Mouse (Mus musculus): ENCODE measurements around the gene Olfm3.
A peak's percentile ranks its signal among the peaks of the same experiment; 100 is the strongest.

Gene Olfm3

GRCm38 (mm10) chr3:114903924-114904438 lies at the start of gene Olfm3:
Gene Olfm3, plus strand, starts transcription at chr3:114904078.
- peak; percentile 26 to 41 for DNase-seq (ENCODE audit: low spot score in 2 of 2)

GRCm38 (mm10) chr3:114889764-114890163 lies 14.1 kb upstream of the Olfm3 start:
- no peak for DNase-seq (ENCODE audit: low spot score in 2 of 2)

- no peak for DNase-seq (ENCODE audit: low spot score in 2 of 2)
Measured at GRCm38 (mm10) chr3:114904633-114905423, 950 bp downstream of the Olfm3 start.

- no peak for DNase-seq (ENCODE audit: low spot score in 2 of 2)
Measured at GRCm38 (mm10) chr3:114907537-114907936, 3.7 kb downstream of the Olfm3 start.

GRCm38 (mm10) chr3:114908846-114909245 lies 5.0 kb downstream of the Olfm3 start:
- no peak for DNase-seq (ENCODE audit: low spot score in 2 of 2)

GRCm38 (mm10) chr3:114920102-114920501 lies 16.2 kb downstream of the Olfm3 start:
- DNase-seq (ENCODE audit: low spot score in 2 of 2) = no peak

DNA sequence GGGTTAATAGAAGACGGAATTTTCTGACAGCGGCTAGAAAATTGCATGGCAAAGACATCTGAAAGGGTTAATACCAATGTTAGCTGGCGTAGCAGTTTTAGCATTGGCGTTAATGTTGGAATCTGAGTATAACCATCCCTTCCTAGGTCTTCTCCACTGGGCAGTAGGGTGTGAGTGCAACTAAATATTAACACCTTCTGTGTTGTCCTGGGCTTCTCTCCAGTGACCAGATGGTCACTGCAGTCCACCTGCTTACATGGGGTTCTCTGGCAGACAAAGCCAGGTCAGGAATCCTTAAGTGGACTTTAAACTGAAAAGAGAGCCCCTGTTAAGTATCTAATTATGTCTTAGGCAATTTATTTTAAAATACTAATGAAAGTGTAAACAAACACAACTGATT lies 25.7 kb downstream of the Olfm3 start:
- DNase-seq (ENCODE audit: low spot score in 2 of 2) = no peak

DNA sequence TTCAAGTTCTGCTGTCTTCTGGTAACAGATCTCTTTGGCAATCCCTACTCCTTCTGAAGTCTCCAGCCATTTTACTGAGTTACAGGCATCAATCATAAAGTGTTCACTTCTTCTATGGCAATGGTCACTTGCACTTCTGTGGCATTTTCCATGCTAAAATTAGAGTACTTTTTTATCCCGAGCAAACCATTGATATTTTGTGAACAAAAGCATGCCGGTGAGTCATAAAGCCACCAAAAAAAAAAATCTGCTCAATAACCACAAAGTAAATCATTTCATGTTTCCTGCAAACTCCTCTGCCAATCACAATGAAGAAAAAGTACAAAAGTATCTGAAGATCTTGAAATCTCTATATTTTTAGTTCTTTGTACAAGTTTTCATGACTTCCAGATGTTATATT lies 26.5 kb downstream of the Olfm3 start:
- DNase-seq (ENCODE audit: low spot score in 2 of 2) = no peak

DNA sequence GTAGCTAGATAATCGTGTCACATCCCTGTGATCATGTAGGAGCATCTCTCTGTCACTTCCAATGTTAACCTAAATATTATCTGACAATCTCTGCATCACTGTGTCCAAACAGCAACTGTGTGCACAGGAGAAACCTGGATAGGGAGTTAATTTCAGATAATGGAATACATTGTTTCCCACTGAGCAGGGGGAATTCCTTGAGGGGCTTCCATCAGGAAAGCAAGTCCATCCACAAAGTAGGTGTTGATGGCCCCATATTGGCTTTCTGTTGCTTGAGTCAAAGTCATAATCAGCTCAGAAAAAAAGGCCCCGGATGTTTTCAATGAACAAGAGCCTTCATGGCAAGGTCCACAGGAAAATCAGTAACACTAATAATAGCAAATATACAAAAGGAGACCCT lies 26.9 kb downstream of the Olfm3 start:
- DNase-seq (ENCODE audit: low spot score in 2 of 2) = no peak

GRCm38 (mm10) chr3:114932881-114933280 lies 29.0 kb downstream of the Olfm3 start:
- DNase-seq (ENCODE audit: low spot score in 2 of 2) = no peak

DNA sequence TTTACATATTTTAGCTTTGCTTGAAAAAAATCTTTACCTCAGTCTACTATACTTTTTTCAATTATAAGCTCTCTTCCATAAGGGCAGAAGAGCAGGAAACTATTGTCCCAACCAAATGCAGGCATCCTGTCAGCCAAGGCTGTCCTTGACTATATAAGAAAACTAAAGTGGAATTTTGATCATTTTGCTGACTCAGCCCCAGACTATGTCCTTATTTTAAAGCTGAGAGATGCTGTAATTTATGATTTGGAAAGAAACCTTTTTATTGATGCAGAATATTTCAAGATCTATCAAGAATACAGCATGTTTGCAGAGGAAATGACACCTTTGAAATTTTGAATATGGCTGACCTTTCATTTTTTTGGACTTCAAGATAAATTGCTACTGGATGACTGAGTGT lies 51.0 kb downstream of the Olfm3 start:
- no peak for DNase-seq (ENCODE audit: low spot score in 2 of 2)

- no peak for DNase-seq (ENCODE audit: low spot score in 2 of 2)
Measured at GRCm38 (mm10) chr3:114959311-114959967, 55.6 kb downstream of the Olfm3 start.

- DNase-seq (ENCODE audit: low spot score in 2 of 2) = no peak
Measured at GRCm38 (mm10) chr3:114962316-114963083, 58.6 kb downstream of the Olfm3 start.

DNA sequence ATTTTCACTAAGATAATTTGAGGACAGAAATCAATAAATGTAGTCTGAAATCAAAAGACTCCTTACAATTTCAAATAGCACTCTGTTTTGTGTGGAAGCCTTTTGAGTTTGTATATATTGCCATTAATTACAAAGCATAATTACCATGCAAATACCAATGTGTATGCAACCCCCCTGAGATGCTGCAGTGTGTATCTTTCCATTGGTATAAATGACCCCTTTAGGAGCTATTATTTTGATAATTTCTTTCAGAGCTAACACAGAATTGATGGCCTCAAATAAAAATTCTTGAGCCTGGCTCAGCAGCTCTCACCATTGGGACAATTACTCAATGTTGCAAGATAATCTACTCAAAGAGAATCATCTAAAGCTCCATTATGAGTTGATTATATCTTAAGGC lies 67.3 kb downstream of the Olfm3 start:
- no peak for DNase-seq (ENCODE audit: low spot score in 2 of 2)

DNA sequence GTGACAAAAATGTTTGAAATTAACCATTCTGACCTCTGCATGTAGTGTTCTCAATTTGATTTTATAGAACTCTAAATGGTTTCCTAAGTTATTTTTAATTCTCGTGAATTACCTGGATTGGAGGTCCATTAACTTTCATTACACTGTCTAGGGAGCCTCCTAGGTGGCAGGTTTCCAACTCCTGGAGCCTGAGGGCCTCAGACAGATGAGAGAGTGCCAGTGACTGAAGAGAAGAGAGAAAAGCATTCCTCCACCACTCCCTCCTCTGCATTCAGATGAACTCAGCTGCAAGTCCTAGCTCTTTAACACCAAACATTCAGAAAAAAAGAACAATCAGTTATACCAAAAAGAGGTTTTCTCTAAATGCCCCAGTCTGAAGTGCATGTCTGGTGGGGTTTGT lies 68.6 kb downstream of the Olfm3 start:
- no peak for DNase-seq (ENCODE audit: low spot score in 2 of 2)

DNA sequence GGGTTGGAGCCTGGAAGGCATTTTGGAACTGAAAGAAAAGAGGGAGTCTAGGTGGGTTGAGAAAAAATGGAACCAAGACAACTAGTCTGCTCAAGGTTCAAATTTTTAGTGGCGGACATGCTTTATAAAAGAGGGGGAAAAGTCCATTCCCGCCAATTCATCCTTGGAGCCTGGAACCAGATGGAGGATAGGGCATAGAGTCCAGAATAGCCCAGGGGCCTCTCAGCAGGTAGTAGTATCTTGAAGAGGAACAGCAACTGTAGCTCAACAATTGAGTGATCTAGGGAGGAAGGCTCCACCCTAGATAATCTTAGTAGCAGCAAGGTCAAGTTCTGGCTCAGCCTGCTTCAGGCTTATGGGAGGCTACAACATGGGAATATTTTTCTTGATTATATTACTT lies 87.0 kb downstream of the Olfm3 start:
- DNase-seq (ENCODE audit: low spot score in 2 of 2) = no peak

DNA sequence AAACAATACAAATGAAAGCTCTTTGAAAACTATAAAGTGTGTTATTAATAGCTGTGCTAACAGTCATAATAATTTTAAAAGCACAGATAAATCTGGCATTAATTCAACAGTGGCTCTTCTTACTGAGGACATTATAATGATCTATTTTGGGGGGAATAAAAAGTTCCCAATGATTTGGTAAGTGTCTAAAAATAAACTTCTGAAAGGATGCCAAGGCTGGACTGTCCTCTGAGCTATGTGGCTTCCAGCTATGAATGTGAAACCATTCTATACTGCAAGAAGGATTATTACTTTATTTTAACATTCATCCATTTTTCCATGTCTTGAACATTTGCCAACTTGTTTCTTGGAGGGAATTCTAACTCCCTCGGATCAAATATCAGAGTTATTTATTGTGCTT lies 92.1 kb downstream of the Olfm3 start:
- no peak for DNase-seq (ENCODE audit: low spot score in 2 of 2)

DNA sequence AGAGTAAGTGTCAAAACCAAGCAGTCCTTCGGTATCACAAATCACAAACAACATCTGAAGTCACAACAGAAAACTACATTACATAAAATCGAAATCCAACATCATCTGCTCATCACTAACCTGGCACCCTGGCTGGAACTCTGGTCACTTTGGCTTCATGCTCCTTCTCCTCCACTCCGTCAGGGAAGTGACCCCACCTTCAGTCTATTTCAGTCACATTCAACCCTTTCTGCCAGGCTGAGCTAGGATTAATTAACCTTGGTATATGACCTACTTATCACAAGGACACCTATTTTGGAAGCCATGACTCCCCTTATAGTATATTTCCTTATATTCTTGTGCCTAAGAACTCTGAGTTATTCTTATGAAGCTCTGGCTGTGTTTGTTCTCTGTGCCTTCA lies 123.7 kb downstream of the Olfm3 start:
- DNase-seq (ENCODE audit: low spot score in 2 of 2) = no peak

GRCm38 (mm10) chr3:115028046-115028445 lies 124.2 kb downstream of the Olfm3 start:
- no peak for DNase-seq (ENCODE audit: low spot score in 2 of 2)

- no peak for DNase-seq (ENCODE audit: low spot score in 2 of 2)
Measured at GRCm38 (mm10) chr3:115028611-115029010, 124.7 kb downstream of the Olfm3 start.

DNA sequence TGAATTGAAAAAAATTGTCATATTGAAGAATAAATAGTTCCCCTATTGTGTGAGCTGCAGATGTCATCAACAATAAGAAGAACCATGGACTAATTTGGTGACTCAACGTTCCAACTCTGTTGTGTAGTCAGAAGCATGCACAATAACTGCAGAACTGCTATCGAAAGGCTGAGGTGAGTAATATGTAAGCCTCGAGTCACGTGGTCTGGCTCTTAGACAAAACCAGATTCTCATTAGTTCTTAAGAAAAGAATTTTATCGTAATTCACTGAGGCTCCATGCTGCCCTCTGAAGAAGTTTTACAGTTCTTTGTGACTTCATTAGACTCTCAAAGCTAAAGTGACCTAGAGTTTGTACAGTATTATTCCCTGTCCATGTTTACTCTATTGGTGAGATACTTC lies 145.2 kb downstream of the Olfm3 start:
- DNase-seq (ENCODE audit: low spot score in 2 of 2) = no peak

DNA sequence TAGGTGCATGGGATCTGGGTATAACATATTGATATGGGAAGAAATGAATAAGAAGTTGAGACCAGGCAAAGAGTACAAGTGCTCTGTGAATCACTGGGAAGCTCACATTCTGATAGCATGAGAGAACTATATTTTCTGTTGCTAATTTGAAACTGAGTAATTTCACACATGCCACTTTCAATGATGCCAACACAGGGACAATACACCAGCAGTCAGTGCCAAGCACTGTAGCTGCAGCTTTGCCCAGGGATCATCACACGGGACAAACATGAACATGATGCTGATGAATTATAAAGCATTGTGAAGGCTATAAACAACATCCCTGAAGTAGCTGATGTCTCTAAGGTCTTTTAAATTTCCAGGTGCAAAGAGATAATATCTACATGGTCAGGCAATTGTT lies 161.0 kb downstream of the Olfm3 start:
- DNase-seq (ENCODE audit: low spot score in 2 of 2) = no peak
